In the genomic region with DNA sequence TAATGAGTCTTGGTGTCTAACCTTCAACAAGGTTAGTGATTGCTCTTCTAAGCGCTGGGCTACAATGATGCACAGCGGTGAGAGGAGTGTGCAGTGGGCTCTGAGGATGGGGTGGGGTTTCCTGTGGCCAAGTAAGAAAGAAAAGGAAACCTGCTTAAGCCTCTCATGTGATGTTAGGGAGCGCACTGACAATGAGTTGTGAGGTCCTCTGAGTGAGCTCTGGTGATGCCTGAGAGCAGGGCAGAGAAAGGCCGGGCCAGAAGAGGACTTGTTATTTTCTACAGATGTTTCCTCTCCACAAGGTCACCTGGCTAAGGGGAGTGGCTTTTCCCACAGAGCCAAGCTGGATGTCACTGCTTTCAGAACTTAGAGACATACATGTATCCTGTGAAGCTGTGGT, we compare ENCODE assay signal across 17 mouse cellular contexts.
DNase-seq lines count a peak whose midpoint lies in the region; ATAC-seq and TF ChIP-seq lines count a peak whose summit lies in the region.
"Had no signal": no experiment of that assay in that cellular context is flagged by ENCODE, and none has a peak within 500 bp of the region (broad histone marks: within the 10 kb centered on the region; RNA-seq: fewer than 3 reads in every experiment).

No protein-coding gene starts in this region.

- H3K36me3 ChIP-seq in intestine, embryonic 16.5 days (ENCODE audit: control insufficient read depth, insufficient read depth, low read length): no peaks in the 10 kb centered on the region
- no peaks in the 10 kb centered on the region for H3K36me3 ChIP-seq in forebrain, postnatal 0 days (ENCODE audit: insufficient read depth)
- H3K36me3 ChIP-seq in forebrain, embryonic 11.5 days (ENCODE audit: control insufficient read depth, insufficient read depth, low read length): no peaks in the 10 kb centered on the region
- H3K36me3 ChIP-seq: heart, embryonic 10.5 days; hindbrain, embryonic 10.5 days; liver, embryonic 12.5 days had no signal

- H3K4me1 ChIP-seq in intestine, embryonic 16.5 days (ENCODE audit: control insufficient read depth, insufficient read depth, low read length): peaks cover 13% of the 10 kb centered on the region; the same call in 1 of the 2 replicates
- H3K4me1 ChIP-seq in forebrain, postnatal 0 days (ENCODE audit: insufficient read depth): no peaks in the 10 kb centered on the region
- H3K4me1 ChIP-seq in forebrain, embryonic 11.5 days (replicated peaks; ENCODE audit: control insufficient read depth, insufficient read depth, low read length): no peaks in the 10 kb centered on the region; the same call in 1 of the 2 replicates
- H3K4me1 ChIP-seq: liver, embryonic 12.5 days; megakaryocyte, embryonic 14.5 days had no signal

- no peak for TF ChIP-seq CTCF in forebrain, postnatal 0 days (IDR thresholded peaks at IDR 0.05; ENCODE audit: low read depth)

- no peak overlapping the region for H3K4me3 ChIP-seq in intestine, embryonic 16.5 days (ENCODE audit: low read length)
- no peak overlapping the region for H3K4me3 ChIP-seq in forebrain, postnatal 0 days (ENCODE audit: low read depth, low read length)
- no peak overlapping the region for H3K4me3 ChIP-seq in forebrain, embryonic 11.5 days (ENCODE audit: low read depth, low read length)
- H3K4me3 ChIP-seq: forebrain, embryonic 13.5 days; heart, embryonic 10.5 days; hindbrain, embryonic 10.5 days; liver, embryonic 12.5 days; megakaryocyte, embryonic 14.5 days had no signal

- intact Hi-C loops in heart, postnatal 10 days (cut with DNase I): no loop called here

- H3K27me3 ChIP-seq in intestine, embryonic 16.5 days (replicated peaks; ENCODE audit: control insufficient read depth, insufficient read depth, low read length): no peaks in the 10 kb centered on the region
- no peaks in the 10 kb centered on the region for H3K27me3 ChIP-seq in forebrain, postnatal 0 days (ENCODE audit: insufficient read depth, low read length)
- no peaks in the 10 kb centered on the region for H3K27me3 ChIP-seq in forebrain, embryonic 11.5 days (ENCODE audit: control insufficient read depth, insufficient read depth, low read length)
- H3K27me3 ChIP-seq: forebrain, embryonic 13.5 days; liver, embryonic 12.5 days; megakaryocyte, embryonic 14.5 days; Patski had no signal

- H3K9ac ChIP-seq in intestine, embryonic 16.5 days (ENCODE audit: low read depth, low read length): no peak overlapping the region
- no peak overlapping the region for H3K9ac ChIP-seq in forebrain, postnatal 0 days
- H3K9ac ChIP-seq in forebrain, embryonic 11.5 days (ENCODE audit: low read length): no peak overlapping the region
- H3K9ac ChIP-seq: forebrain, embryonic 13.5 days; liver, embryonic 12.5 days had no signal

- no peak overlapping the region for H3K4me2 ChIP-seq in intestine, embryonic 16.5 days (ENCODE audit: low read depth, low read length)
- H3K4me2 ChIP-seq in forebrain, postnatal 0 days (ENCODE audit: low read depth): no peak overlapping the region
- no peak overlapping the region for H3K4me2 ChIP-seq in forebrain, embryonic 11.5 days (ENCODE audit: low read depth, low read length, severe bottlenecking)
- H3K4me2 ChIP-seq: forebrain, embryonic 13.5 days; liver, embryonic 12.5 days had no signal

- DNase-seq in heart, adult 8-10 months (ENCODE audit: low spot score): peak; percentile 26
- no peak for DNase-seq in heart, postnatal 10 days
- DNase-seq in spleen, postnatal 36 days (ENCODE audit: low spot score in 2 of 2): peak; percentile 6 to 14
- no peak for DNase-seq in spleen, postnatal 10 days (ENCODE audit: low spot score in 2 of 2)
- no peak for DNase-seq in frontal cortex, postnatal 14 days (ENCODE audit: low spot score in 2 of 2)
- no peak for DNase-seq in forebrain, postnatal 0 days
- DNase-seq in forebrain, embryonic 11.5 days (ENCODE audit: low spot score): no peak
- DNase-seq: cerebellum, adult 11-12 months; kidney, adult 2 months; thymus, postnatal 4 days had no signal

- H3K27ac ChIP-seq in intestine, embryonic 16.5 days (ENCODE audit: low read length): 0 out of 2 replicates have a peak overlapping the region, but pooled peaks have one; percentile 16
- no peak overlapping the region for H3K27ac ChIP-seq in forebrain, postnatal 0 days (ENCODE audit: low read depth, low read length)
- no peak overlapping the region for H3K27ac ChIP-seq in forebrain, embryonic 11.5 days (ENCODE audit: low read depth, low read length)
- H3K27ac ChIP-seq: forebrain, embryonic 13.5 days; heart, embryonic 10.5 days; hindbrain, embryonic 10.5 days; liver, embryonic 12.5 days had no signal

- ATAC-seq in intestine, embryonic 16.5 days: no peak
- ATAC-seq in forebrain, postnatal 0 days: no peak
- ATAC-seq in forebrain, embryonic 11.5 days (replicated peaks; ENCODE audit: low FRiP score): no peak
- ATAC-seq: forebrain, embryonic 13.5 days; liver, embryonic 12.5 days; Patski had no signal

- no peaks in the 10 kb centered on the region for H3K9me3 ChIP-seq in intestine, embryonic 16.5 days (ENCODE audit: control insufficient read depth, low read length)
- no peaks in the 10 kb centered on the region for H3K9me3 ChIP-seq in forebrain, postnatal 0 days (ENCODE audit: low read length)
- no peaks in the 10 kb centered on the region for H3K9me3 ChIP-seq in forebrain, embryonic 11.5 days (ENCODE audit: control insufficient read depth, low read length)
- H3K9me3 ChIP-seq: forebrain, embryonic 13.5 days; heart, embryonic 10.5 days; hindbrain, embryonic 10.5 days; liver, embryonic 12.5 days; megakaryocyte, embryonic 14.5 days had no signal

- 78% methylated on average over 4 of the region's 4 CpGs for WGBS in intestine, embryonic 16.5 days
- WGBS in forebrain, postnatal 0 days: 93% methylated on average over 4 of the region's 4 CpGs
- 87% methylated on average over 4 of the region's 4 CpGs for WGBS in forebrain, embryonic 11.5 days

Comparison
In these comparisons a context has a peak if more than half of its experiments do, and no peak if none do; other contexts are left out.
1. DNase-seq: peak in heart, adult 8-10 months (single experiment) and spleen, postnatal 36 days (2 of 2); none in heart, postnatal 10 days (0 of 2), spleen, postnatal 10 days (0 of 2), frontal cortex, postnatal 14 days (0 of 2), forebrain, postnatal 0 days (single experiment) and forebrain, embryonic 11.5 days (single experiment).